Mouse (Mus musculus) adrenal gland, postnatal 4 days (tissue): ENCODE results near the gene Lrrc25. TPM values are rescaled to one million over a fixed set of nuclear protein-coding genes. Genes with fewer than 3 reads are reported as not detected.

Source experiments
- DNase-seq, 2 experiments: peaks; one replicate each; pipeline ENCODE4 v3.0.0; 2021 to 2022; ENCODE audit warnings: low spot score in 2 of 2, mixed read lengths in 2 of 2
- total RNA-seq, 2 experiments: library from RNA; stranded (reverse); gene quantifications; 2 replicates each; pipeline ENCODE4 v1.2.3; 2021

Gene Lrrc25
- total RNA-seq, 2 experiments from 2014 or later, result 2.9 to 3.8 TPM

- DNase-seq, result no peak
These were observed 30.8 kb downstream of the Lrrc25 start for GRCm38 (mm10) chr8:70646775-70647174.

- DNase-seq, result no peak
These were observed 31.6 kb downstream of the Lrrc25 start for GRCm38 (mm10) chr8:70647343-70648163.

DNA sequence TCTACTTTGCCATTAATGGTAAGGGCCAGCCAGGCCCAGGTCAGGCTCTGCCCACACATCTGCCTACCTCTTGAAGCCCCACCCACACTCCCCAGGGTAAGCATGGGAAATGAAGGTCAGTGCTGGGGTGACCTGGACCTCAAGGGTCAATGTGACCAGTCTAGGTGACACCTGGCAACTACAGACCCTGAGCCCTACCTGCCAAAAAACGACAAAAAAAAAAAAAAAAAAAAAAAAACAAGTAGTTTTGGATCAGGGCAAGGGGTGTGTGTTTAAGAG, 32.1 kb downstream of the Lrrc25 start:
- DNase-seq, result no peak

- no peak for DNase-seq
These were observed 33.0 kb downstream of the Lrrc25 start for GRCm38 (mm10) chr8:70648921-70649320.

GRCm38 (mm10) chr8:70649324-70649723, 33.4 kb downstream of the Lrrc25 start:
- DNase-seq, result peak in 1 of 2 experiments; percentile 68

- no peak for DNase-seq
These were observed 34.4 kb downstream of the Lrrc25 start for GRCm38 (mm10) chr8:70650351-70650750.

DNA sequence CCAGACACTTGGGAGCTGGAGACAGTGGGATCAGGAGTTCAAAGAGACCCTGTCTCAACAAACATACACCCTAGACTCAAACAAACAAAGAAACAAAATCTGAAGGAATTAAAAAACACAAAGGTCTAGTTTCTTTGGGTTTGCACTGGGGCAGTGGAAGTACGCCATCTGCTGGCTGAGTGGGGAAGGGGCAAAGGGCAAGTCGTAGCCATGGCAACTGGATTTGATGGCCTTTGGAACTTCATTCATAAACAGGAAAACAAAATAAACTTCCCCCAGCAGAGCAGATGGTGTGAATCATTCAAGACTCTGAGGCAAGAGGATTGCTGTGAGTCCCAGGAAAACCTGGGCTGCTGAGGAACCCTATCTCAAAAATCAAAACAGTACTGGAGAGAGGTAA, 37.3 kb downstream of the Lrrc25 start:
- no peak for DNase-seq

DNA sequence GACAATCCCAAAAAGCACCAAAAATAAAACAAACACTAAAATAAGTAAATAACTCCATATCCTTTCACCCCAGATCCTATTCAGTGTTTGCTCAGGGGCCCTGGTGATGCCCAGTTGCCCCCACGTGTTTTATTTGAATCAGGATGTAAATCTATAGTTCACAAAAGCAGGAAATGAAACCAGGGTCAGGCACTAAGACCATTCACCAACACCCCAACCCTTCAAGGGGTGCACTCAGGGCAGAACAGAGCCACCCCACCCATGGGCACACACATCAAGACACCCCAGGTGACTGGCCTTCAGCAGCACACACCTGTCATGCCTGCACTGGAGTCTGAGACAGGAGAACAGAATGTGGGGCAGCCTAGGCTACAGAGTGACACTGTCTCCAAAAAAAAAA, 38.2 kb downstream of the Lrrc25 start:
- no peak for DNase-seq

DNA sequence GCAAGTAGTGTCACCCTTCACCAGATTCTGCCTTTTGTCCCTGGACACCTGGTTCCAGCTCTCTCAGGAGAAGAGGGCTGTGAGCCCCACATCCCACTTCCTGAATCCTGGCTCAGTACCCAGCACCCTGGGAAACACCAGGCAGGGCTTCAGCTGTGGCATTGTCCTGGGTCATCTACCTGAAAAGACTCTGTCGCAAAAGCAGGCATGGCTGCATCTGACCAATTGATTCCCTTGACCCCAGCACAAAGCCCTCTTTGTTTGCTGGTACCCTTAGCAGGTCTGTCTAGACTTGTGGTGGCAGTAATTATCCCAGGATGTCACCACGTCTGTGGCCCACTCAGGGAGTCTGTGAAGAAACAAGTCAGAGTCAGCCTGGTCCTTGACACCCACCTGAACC, 39.5 kb downstream of the Lrrc25 start:
- DNase-seq, result no peak

GRCm38 (mm10) chr8:70656193-70656790, 40.3 kb downstream of the Lrrc25 start:
- no peak for DNase-seq

DNA sequence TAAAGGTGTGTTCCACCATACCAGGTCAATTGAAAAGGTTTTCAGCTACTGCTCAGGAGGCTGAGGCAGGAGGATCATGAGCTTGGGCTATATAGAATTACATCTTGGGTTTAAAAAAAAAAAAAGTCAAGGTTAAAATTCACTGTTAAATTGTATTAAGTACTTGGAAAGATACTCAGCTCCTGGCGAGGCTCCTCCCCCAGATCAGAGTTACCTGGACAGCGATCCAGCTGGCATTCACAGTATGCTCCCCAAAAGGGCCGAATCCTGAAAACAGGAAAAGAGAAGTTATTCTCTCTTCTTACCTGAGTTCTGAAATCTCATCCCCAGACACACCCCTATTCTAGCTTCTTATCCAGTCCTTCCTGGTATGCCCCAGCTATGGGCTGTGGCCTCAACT, 41.3 kb downstream of the Lrrc25 start:
- no peak for DNase-seq

GRCm38 (mm10) chr8:70657739-70658138, 41.8 kb downstream of the Lrrc25 start:
- DNase-seq, result no peak

DNA sequence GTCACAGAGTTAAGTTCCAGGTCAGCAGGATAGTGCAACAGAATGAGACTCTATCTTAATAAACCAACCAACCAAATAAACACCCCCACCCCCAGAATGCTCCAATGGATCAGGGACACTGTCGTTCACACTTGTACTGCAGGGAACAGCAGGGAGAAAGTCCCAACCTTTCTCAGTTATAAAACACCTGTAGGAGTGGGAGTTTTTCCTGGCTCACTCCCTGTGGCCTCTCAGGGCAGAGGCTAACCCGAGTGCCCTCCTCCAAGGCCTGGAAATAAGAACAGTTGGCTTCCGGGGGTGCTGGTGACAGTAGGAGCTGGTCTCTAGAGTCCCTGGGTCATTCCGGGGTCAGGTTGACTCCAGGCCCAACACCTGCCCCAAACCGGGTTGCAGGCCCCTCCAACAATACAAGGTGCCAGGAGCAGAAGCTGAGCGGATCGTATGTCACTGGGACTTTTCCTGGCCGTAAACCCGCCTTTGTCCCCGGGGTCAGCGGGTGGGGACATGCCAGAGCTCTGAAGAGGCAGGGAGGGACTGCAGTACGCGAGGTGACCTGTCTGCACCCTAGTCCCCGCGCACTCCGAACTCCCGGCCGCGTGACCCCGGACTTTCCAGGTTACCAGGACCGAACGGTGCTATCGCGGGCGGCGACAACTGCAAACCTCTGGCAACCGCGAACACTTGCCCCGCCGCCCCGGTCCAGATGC, 43.1 kb downstream of the Lrrc25 start:
- DNase-seq, result no peak

- peak; percentile 81 to 90 for DNase-seq
These were observed 43.8 kb downstream of the Lrrc25 start for GRCm38 (mm10) chr8:70659604-70660272.

DNA sequence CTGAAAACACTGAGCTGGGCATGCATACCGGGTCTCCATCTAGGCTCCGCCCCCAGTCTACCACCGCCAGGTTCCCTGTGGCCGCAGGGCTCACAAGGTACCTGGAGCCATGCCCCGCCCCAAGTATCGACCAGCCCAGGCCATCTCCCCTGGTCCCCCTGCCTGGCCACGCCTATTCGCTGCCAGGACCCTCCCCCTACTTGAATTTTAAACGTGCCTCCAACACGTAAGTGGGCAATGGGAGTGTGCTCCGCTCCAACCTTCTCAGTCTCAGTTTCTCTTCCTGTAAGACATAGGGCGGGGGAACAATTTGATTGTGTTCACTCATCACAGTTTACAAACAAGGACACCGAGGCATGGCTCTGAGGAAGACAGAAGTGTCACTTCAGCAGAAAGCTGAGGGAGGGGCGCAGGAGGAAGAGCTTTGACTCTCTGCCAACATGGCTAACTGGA, 44.3 kb downstream of the Lrrc25 start, which contains the start of gene Pgpep1:
Pgpep1 (minus strand) TSS at position 116 of the 453 bp plus-strand sequence.
- no peak for DNase-seq

DNA sequence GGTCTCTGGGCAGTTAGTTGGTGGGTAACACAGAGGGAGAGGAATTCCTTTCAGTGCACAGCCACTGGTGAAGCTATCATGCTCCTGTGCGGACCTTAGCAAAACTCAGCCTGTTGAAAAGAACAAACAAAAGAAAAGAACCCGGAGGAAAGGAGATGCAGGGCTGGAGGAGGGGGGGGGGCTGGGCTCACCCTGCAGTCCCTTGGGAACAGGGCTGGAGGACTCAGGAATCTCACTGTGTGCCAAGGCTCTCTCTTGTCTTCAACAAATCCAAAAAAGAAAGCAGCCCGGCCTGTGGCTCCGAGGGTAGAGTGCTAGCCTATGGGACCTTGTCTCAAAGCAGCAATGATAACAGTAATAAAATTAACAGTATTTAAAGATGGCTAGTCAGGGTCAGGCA, 47.7 kb downstream of the Lrrc25 start:
- DNase-seq, result no peak

DNA sequence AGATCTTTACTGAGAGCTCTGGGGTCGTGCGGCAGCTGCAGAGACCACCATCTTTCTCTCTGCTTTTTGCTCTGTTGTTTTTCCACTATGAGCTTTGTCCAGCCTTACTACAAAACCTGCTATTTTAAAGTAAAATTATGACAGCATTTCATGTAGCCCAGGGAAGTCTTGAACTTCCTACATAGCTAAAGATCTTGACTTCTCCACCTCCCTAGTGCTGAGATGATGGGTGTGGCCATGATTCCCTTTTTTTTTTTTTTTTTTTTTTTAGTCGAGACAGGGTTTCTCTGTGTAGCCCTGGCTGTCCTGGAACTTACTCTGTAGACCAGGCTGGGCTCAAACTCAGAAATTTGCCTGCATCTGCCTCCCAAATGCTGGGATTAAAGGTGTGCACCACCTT, 48.7 kb downstream of the Lrrc25 start:
- DNase-seq, result no peak

GRCm38 (mm10) chr8:70665599-70665998, 49.6 kb downstream of the Lrrc25 start:
- no peak for DNase-seq

DNA sequence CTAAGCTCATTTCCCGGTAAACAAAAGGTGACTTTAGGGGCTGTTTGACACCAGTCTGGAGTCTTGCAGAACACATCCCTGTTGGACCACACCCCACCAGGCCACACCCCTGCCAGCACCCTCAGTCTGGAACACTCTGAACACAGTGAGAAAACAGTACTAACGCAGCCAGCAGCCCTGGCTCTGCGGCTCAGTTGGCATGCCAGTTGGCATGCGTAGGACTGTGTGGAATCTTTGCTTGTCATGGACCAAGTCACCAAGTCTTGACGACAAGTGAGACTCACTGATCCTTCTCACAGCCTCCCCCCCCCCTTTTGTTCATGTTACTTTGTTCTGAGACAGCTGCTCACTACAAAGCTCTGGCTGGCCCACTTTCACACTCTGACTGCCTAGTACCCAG, 51.1 kb downstream of the Lrrc25 start:
- DNase-seq, result no peak
